Mouse (Mus musculus) cerebellum, adult 9-10 months (tissue): Measurements from ENCODE around the gene Cops2.

Experiments
- DNase-seq: peaks from one replicate; pipeline ENCODE4 v3.0.0; 2022

The Cops2 gene

DNA sequence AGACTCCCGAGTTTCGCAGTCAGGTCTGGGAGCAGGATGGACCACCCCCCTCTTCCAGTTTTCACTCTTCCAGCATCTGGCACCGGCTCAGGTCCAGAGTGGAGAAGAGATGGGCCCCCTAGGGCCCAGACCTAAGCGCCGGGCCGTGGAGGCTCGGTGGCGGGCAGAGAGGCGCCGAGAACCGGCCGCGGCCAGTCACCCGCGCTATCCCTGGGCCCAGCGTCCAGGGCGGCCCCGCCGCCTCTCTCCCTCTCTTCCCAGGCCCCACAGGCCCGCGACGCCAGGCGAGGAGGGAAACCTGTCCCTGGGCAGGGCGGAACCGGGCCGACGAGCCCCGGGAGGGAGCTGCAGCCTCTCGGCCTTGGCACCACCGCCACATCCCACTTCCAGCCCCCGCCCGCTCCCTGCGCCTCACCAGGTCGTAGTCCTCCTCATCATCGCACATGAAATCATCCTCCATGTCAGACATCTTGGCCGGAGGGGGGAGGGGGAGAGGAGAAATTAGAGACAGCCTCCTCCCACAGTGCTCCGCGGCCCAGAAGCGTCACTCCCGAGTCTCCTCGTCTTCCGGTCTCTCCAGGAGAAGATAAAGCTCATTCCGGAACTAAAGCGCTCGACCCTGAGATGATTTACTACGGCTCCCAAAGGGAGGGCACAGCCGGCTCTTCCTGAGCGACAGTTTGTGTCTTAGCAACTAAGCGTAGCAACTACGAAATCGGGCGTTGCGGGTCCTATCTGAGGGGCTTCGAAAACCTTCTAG is at the start of gene Cops2, which contains the start of gene Galk2:
Gene Cops2 (minus strand): TSS at position 619 of the 760 bp plus-strand sequence.
Gene Galk2 (plus strand): TSS at position 589 of the 760 bp plus-strand sequence.
- peak; percentile 96 for DNase-seq

GRCm38 (mm10) chr2:125907580-125908255 is 48.8 kb upstream of the Cops2 start:
- no peak for DNase-seq

GRCm38 (mm10) chr2:125906407-125907066 is 47.6 kb upstream of the Cops2 start:
- no peak for DNase-seq

DNA sequence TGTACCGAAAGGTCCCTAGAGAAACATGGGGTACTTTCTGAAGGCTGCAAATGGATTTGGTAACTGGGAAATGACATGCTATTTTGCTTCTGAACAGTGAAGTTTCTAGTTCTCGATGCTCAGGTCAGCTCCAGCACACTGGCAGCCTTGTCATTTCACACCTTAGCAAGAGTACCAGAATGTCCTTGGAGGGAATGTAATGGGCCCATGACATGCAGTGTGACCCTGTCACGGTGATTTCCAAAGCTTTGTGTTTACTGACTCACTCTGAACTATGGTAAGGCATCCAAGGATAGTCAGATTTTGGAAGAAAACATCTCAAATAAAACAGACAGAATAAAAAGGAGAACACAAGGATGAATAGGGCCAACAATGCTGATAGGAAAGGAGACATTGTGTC is 42.5 kb upstream of the Cops2 start:
- DNase-seq, result no peak

DNA sequence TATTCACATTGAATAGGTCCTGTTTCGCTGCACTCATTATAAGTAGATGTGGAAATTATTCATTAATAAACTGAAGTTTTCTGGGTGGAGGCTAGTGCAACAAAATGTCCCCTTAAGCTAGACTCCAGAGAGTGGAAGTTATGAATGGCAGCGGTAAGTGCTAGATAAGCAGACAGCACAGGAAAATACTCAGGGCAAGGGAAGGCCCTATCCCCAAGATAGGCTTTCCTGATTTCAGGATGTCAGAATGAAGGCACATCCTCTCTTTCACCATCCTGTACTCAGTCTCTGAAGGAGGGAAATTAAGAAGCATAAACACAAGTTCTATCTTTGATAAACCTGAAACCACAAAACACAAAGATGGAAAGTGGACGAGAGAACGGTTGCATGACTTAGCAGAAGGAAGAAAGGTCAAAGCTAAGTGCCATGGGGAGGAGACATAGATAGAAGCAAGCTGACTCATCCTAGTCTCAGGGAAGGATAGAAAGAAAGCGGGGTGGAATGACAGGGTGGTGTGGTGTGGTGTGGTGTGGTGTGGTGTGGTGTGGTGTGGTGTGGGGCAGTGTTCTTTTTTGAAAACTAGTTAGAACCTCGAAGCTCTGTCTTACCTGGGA is 42.0 kb upstream of the Cops2 start:
- no peak for DNase-seq

- no peak for DNase-seq
These were observed 37.4 kb upstream of the Cops2 start for GRCm38 (mm10) chr2:125896355-125896754.

- no peak for DNase-seq
These were observed 36.2 kb upstream of the Cops2 start for GRCm38 (mm10) chr2:125895099-125895498.

GRCm38 (mm10) chr2:125893096-125893495 is 34.2 kb upstream of the Cops2 start:
- peak; percentile 11 for DNase-seq

GRCm38 (mm10) chr2:125885891-125886576 is 27.1 kb upstream of the Cops2 start:
- DNase-seq, result peak; percentile 73

GRCm38 (mm10) chr2:125870159-125870558 is 11.2 kb upstream of the Cops2 start:
- DNase-seq, result no peak

- DNase-seq, result no peak
These were observed 9.4 kb upstream of the Cops2 start for GRCm38 (mm10) chr2:125868301-125868700.

- peak; percentile 43 for DNase-seq
These were observed 7.3 kb upstream of the Cops2 start for GRCm38 (mm10) chr2:125866058-125866740.

GRCm38 (mm10) chr2:125865585-125865984 is 6.6 kb upstream of the Cops2 start:
- no peak for DNase-seq

- DNase-seq, result no peak
These were observed 5.6 kb upstream of the Cops2 start for GRCm38 (mm10) chr2:125864551-125864950.

DNA sequence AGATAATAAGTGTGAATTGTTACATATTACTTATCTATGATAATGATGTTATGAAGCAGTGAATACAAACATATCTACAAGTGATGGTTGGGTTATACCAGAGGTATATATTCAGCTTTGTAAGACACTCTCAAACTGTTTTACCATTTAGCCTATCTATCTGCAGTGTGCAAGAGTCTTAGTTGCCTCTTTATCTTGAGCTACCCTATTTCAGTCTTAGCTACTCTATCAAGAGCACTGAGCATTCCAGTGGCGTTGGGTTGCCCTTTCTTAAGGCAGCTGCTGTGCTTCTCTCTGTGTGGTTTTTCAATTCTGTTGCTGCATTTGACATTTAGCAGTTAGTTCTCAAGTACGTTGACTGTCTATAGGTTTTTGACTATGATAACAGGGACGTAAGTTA is 4.9 kb upstream of the Cops2 start:
- DNase-seq, result no peak

GRCm38 (mm10) chr2:125857707-125858106 is 1.2 kb downstream of the Cops2 start:
- no peak for DNase-seq

DNA sequence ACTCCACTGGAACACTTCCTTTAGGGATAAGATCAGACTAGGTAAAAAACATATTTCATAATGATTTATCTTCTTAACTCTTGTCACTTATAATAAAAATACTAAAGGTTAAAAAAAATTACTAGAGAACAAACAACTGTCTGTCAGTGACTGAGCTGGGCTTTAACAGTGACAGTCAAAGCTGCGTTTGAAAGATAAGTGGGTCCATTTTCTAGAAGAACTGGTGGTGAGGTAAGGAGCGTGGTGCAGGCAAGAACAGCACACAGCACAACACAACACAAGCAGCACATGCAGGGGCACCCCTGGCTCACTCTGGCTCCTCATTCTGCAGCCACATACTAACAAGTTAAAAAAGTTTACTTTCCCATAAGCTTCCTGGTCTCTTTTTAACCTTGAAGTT is 7.7 kb downstream of the Cops2 start:
- DNase-seq, result no peak

GRCm38 (mm10) chr2:125838708-125839284 is 20.1 kb downstream of the Cops2 start:
- DNase-seq, result no peak

DNA sequence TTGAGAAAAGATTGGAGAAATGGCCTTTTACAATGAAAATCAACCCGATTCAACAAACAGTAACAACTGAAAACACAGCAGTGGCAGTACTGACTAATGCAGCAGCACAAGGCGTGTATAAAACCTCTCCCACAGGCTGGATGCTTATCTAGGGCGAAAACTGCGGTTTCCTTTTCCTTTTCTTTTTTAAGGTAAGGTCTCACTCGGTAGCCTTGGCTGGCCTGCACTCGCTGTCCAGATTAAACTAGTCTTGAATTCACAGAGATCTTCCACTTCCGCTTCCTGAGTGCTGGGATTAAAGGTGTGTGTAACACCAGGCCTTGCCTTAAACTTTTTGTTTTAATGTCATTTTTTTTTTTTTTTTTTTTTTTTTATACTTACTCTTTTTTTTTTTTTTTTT is 20.8 kb downstream of the Cops2 start:
- DNase-seq, result no peak

DNA sequence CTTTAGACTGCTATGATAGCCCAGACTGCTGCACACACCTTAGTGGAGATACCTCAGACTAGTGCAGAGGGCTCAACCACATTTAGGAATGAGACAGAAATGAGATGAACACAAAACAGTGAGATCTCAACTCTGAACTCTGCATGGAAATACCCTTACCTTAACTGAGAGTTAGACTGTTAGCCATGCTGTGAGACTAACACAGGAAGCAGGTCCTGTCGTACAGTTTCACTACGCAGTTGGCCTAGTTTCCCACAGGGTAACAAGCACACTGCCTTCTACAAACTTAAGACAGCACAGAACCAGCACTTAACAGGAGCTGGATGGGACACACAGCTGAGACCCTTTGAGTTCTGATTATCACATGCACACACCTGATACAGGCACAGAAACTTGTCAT is 29.0 kb downstream of the Cops2 start:
- no peak for DNase-seq

- DNase-seq, result no peak
These were observed 31.0 kb downstream of the Cops2 start for GRCm38 (mm10) chr2:125827898-125828297.

DNA sequence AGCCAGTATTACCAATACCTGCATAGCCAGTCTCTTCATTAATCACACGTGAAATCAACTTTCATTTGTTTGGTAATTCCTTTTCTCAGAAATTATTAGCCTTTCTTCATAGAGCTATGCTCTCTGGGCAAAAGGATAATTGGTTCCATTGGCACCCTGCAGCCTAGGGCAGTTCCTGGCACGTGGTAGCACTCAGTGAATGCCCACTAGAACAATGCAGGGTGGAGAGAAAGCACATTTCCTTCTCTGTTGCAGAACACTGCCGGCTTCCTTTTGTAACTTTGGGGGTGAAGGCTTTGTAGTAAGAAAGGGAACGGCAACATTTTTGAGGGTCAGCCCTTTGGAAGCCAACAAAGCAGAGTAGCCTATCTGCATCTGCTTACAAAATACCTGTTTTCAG is 32.7 kb downstream of the Cops2 start:
- no peak for DNase-seq
